Mouse (Mus musculus): Measurements from ENCODE around the gene Myo1b. TPM values are rescaled to one million over a fixed set of nuclear protein-coding genes. Genes with fewer than 3 reads are reported as not detected.

Gene Myo1b
- not detected for total RNA-seq (2023)

DNA sequence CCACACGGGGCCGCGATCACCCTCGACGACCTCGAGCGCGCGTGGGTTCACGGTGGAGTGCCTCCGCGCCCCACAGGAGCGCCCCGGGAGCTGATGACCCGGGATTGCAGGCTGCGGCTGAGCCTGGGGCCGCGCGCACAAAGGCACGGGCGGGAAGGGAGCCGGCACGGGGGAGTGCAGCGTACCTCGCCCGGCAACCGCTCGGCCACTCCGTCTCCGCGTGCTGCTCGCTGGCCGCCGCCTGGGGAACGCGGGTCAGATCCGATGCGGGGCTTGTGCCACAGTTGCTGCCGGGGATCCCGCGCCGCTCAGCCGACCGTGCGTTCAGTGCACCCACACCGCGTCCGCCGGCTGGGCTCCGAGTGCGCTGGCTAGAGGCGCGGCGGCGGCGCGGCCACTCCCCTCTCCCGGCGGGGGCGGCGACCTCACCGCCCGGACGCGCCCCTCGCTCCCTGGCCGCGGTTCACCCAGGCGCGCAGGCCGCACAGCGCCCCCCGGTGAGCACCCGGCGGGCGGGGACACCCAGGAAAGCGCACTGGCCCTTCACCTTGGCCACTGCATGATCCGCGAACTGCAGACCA lies at the start of gene Myo1b:
Gene Myo1b, minus strand, starts transcription at position 496 of the 581 bp plus-strand sequence.

Other genes with a start within 250 kb of the Myo1b start
- gene Stat4, start 71.1 kb upstream of the Myo1b start, total RNA-seq (2023) = 100 to 1,000 TPM; 131 to 153 TPM
- 100 to 1,000 TPM; 324 to 373 TPM for gene Stat1, start 203.4 kb upstream of the Myo1b start, total RNA-seq (2023)